Mouse (Mus musculus) mature B cell (primary cell): ENCODE measurements around the gene Sh2d1a.

Experiments used
- in situ Hi-C: fragments of 300-500 bp; cut with MboI; formaldehyde crosslinking; loops from 2 replicates; pipeline ENCODE4 v1.14.3; 2019

Sh2d1a gene

GRCm38 (mm10) chrX:42502291-42503043 is at the start of gene Sh2d1a:
Gene Sh2d1a (plus strand): TSS chrX:42502453.
- in situ Hi-C loops, result no loop called here

- in situ Hi-C loops, result no loop called here
Observed at GRCm38 (mm10) chrX:42453001-42453400, 49.3 kb upstream of the Sh2d1a start.

- in situ Hi-C loops, result no loop called here
Observed at GRCm38 (mm10) chrX:42454533-42454932, 47.7 kb upstream of the Sh2d1a start.

GRCm38 (mm10) chrX:42489446-42489845 is 12.8 kb upstream of the Sh2d1a start, which contains the start of gene Tex13c2:
Gene Tex13c2 (plus strand): TSS chrX:42489691.
- in situ Hi-C loops, result no loop called here

GRCm38 (mm10) chrX:42490336-42490735 is 11.9 kb upstream of the Sh2d1a start:
- in situ Hi-C loops, result no loop called here

GRCm38 (mm10) chrX:42500538-42500937 is 1.7 kb upstream of the Sh2d1a start:
- in situ Hi-C loops, result no loop called here

GRCm38 (mm10) chrX:42511105-42511504 is 8.9 kb downstream of the Sh2d1a start:
- in situ Hi-C loops, result no loop called here

GRCm38 (mm10) chrX:42512567-42512966 is 10.3 kb downstream of the Sh2d1a start:
- in situ Hi-C loops, result no loop called here

GRCm38 (mm10) chrX:42522868-42523267 is 20.6 kb downstream of the Sh2d1a start:
- in situ Hi-C loops, result no loop called here

- in situ Hi-C loops, result no loop called here
Observed at GRCm38 (mm10) chrX:42530703-42531102, 28.4 kb downstream of the Sh2d1a start.

- in situ Hi-C loops, result no loop called here
Observed at GRCm38 (mm10) chrX:42540030-42540755, 37.9 kb downstream of the Sh2d1a start.

- in situ Hi-C loops, result no loop called here
Observed at GRCm38 (mm10) chrX:42540756-42541053, 38.5 kb downstream of the Sh2d1a start.

- in situ Hi-C loops, result no loop called here
Observed at GRCm38 (mm10) chrX:42545076-42545475, 42.8 kb downstream of the Sh2d1a start.

GRCm38 (mm10) chrX:42548513-42548912 is 46.3 kb downstream of the Sh2d1a start:
- in situ Hi-C loops, result no loop called here

GRCm38 (mm10) chrX:42557284-42557683 is 55.0 kb downstream of the Sh2d1a start:
- in situ Hi-C loops, result no loop called here

- in situ Hi-C loops, result no loop called here
Observed at GRCm38 (mm10) chrX:42558683-42559082, 56.4 kb downstream of the Sh2d1a start.
